Mouse (Mus musculus): ENCODE data around the gene Stambp.
"Not testable (repeated sequence)": the region's sequence is repeated elsewhere in the genome, so short reads cannot be mapped to it uniquely, and the experiment has no call there.

Stambp gene

GRCm38 (mm10) chr6:83572671-83573070, at the start of gene Stambp:
Stambp (minus strand) TSS chr6:83572729.
- in situ Hi-C loops (cut with MboI; ENCODE audit: unreplicated experiment in 2 of 2) = loop anchor here in 1 of 2 experiments (25.0 kb wide), 1 partner anchor 1610 kb away; the partner anchor contains the start of gene Mrpl19

- in situ Hi-C loops (cut with MboI; ENCODE audit: unreplicated experiment in 2 of 2) = loop anchor here in 1 of 2 experiments (5.0 kb wide), 1 partner anchor 38 kb away; no protein-coding TSS in a partner anchor
Measured at GRCm38 (mm10) chr6:83619955-83620354, 47.4 kb upstream of the Stambp start.

GRCm38 (mm10) chr6:83617581-83618335, 45.2 kb upstream of the Stambp start:
- in situ Hi-C loops (cut with MboI; ENCODE audit: unreplicated experiment in 2 of 2) = loop anchor here in 1 of 2 experiments (5.0 kb wide), 1 partner anchor 35 kb away; no protein-coding TSS in a partner anchor

GRCm38 (mm10) chr6:83616512-83616911, 44.0 kb upstream of the Stambp start:
- in situ Hi-C loops (cut with MboI; ENCODE audit: unreplicated experiment in 2 of 2) = loop anchor here in 1 of 2 experiments (5.0 kb wide), 1 partner anchor 34 kb away; no protein-coding TSS in a partner anchor

- in situ Hi-C loops (cut with MboI; ENCODE audit: unreplicated experiment in 2 of 2) = no loop called here
Measured at GRCm38 (mm10) chr6:83614469-83614868, 41.9 kb upstream of the Stambp start.

GRCm38 (mm10) chr6:83612976-83613375, 40.4 kb upstream of the Stambp start:
- in situ Hi-C loops (cut with MboI; ENCODE audit: unreplicated experiment in 2 of 2) = no loop called here

- in situ Hi-C loops (cut with MboI; ENCODE audit: unreplicated experiment in 2 of 2) = no loop called here
Measured at GRCm38 (mm10) chr6:83599636-83600174, 27.2 kb upstream of the Stambp start.

GRCm38 (mm10) chr6:83599060-83599550, 26.6 kb upstream of the Stambp start:
- in situ Hi-C loops (cut with MboI; ENCODE audit: unreplicated experiment in 2 of 2) = no loop called here

- in situ Hi-C loops (cut with MboI; ENCODE audit: unreplicated experiment in 2 of 2) = no loop called here
Measured at GRCm38 (mm10) chr6:83598646-83599045, 26.1 kb upstream of the Stambp start.

- in situ Hi-C loops (cut with MboI; ENCODE audit: unreplicated experiment in 2 of 2) = no loop called here
Measured at GRCm38 (mm10) chr6:83597988-83598387, 25.5 kb upstream of the Stambp start.

- in situ Hi-C loops (cut with MboI; ENCODE audit: unreplicated experiment in 2 of 2) = no loop called here
Measured at GRCm38 (mm10) chr6:83595035-83595434, 22.5 kb upstream of the Stambp start.

- in situ Hi-C loops (cut with MboI; ENCODE audit: unreplicated experiment in 2 of 2) = no loop called here
Measured at GRCm38 (mm10) chr6:83593896-83594295, 21.4 kb upstream of the Stambp start.

- in situ Hi-C loops (cut with MboI; ENCODE audit: unreplicated experiment in 2 of 2) = no loop called here
Measured at GRCm38 (mm10) chr6:83592051-83592450, 19.5 kb upstream of the Stambp start.

- in situ Hi-C loops (cut with MboI; ENCODE audit: unreplicated experiment in 2 of 2) = no loop called here
Measured at GRCm38 (mm10) chr6:83590301-83590700, 17.8 kb upstream of the Stambp start.

- in situ Hi-C loops (cut with MboI; ENCODE audit: unreplicated experiment in 2 of 2) = not testable (repeated sequence)
Measured at GRCm38 (mm10) chr6:83587191-83587590, 14.7 kb upstream of the Stambp start.

GRCm38 (mm10) chr6:83585328-83585727, 12.8 kb upstream of the Stambp start:
- in situ Hi-C loops (cut with MboI; ENCODE audit: unreplicated experiment in 2 of 2) = not testable (repeated sequence)

- in situ Hi-C loops (cut with MboI; ENCODE audit: unreplicated experiment in 2 of 2) = loop anchor here (5.0 kb wide), 3 partner anchors 34 to 94 kb away; partner anchors contain the start of gene Cd207 (in 1 of the 2)
Measured at GRCm38 (mm10) chr6:83583591-83583990, 11.1 kb upstream of the Stambp start.

GRCm38 (mm10) chr6:83582938-83583270, 10.4 kb upstream of the Stambp start:
- in situ Hi-C loops (cut with MboI; ENCODE audit: unreplicated experiment in 2 of 2) = loop anchor here (5.0 kb wide), 3 partner anchors 34 to 94 kb away; partner anchors contain the start of gene Cd207 (in 1 of the 2)

- in situ Hi-C loops (cut with MboI; ENCODE audit: unreplicated experiment in 2 of 2) = loop anchor here (5.0 kb wide), 3 partner anchors 35 to 95 kb away; partner anchors contain the start of gene Cd207 (in 1 of the 2)
Measured at GRCm38 (mm10) chr6:83582135-83582937, 9.8 kb upstream of the Stambp start.

- in situ Hi-C loops (cut with MboI; ENCODE audit: unreplicated experiment in 2 of 2) = no loop called here
Measured at GRCm38 (mm10) chr6:83577534-83577933, 5.0 kb upstream of the Stambp start.

GRCm38 (mm10) chr6:83575609-83576008, 3.1 kb upstream of the Stambp start:
- in situ Hi-C loops (cut with MboI; ENCODE audit: unreplicated experiment in 2 of 2) = no loop called here

All from v-Abl transformed pro-B cells (cell line).